Mouse (Mus musculus): ENCODE data around the gene Kif16b.
"Not testable (repeated sequence)": the region's sequence is repeated elsewhere in the genome, so short reads cannot be mapped to it uniquely, and the experiment has no call there.

Kif16b gene

DNA sequence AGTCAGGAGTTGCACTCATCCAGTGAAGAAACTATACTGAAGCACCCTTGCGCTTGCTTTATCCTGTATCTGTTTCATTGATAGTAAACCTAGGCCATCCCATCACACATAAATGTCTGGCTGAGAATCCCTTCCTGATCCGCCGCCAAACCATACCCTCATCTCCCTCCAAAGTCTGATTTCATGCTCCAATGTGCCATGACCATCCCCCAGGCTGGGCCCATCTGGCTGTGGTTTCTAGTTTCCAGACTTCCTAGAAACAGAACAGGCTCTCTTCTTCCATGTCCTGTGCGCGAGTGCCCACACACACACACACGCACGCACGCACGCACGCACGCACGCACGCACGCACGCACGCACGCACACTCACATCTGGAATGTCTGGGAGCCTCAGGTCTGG is 292.6 kb downstream of the Kif16b start:
- peak; percentile 54 for ATAC-seq (ENCODE audit: insufficient number of reproducible peaks, low FRiP score, low TSS enrichment)

- ATAC-seq (ENCODE audit: insufficient number of reproducible peaks, low FRiP score, low TSS enrichment): no peak
Measured at GRCm38 (mm10) chr2:142604762-142605161, 296.6 kb downstream of the Kif16b start.

DNA sequence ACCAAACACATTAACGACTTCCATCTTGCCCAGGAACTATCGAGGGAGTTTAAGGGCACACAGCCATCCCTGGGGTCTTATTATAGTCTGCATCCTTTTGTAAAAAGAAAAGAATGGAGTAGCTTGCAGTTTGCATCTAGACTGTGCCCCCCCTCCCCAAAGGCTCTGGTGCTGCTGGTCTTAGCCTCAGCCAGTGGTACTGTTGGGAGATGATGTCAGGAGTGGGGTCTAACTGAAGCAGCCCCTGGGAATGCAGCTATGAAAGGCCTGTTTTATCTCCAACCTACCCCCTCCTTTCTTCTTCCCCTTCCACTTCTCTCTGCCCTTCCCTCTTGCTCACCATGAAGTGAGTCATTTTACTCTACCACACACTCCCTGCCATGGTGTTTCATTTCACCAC is 298.1 kb downstream of the Kif16b start:
- ATAC-seq (ENCODE audit: insufficient number of reproducible peaks, low FRiP score, low TSS enrichment): no peak

GRCm38 (mm10) chr2:142599235-142599634 is 302.1 kb downstream of the Kif16b start:
- ATAC-seq (ENCODE audit: insufficient number of reproducible peaks, low FRiP score, low TSS enrichment): no peak

DNA sequence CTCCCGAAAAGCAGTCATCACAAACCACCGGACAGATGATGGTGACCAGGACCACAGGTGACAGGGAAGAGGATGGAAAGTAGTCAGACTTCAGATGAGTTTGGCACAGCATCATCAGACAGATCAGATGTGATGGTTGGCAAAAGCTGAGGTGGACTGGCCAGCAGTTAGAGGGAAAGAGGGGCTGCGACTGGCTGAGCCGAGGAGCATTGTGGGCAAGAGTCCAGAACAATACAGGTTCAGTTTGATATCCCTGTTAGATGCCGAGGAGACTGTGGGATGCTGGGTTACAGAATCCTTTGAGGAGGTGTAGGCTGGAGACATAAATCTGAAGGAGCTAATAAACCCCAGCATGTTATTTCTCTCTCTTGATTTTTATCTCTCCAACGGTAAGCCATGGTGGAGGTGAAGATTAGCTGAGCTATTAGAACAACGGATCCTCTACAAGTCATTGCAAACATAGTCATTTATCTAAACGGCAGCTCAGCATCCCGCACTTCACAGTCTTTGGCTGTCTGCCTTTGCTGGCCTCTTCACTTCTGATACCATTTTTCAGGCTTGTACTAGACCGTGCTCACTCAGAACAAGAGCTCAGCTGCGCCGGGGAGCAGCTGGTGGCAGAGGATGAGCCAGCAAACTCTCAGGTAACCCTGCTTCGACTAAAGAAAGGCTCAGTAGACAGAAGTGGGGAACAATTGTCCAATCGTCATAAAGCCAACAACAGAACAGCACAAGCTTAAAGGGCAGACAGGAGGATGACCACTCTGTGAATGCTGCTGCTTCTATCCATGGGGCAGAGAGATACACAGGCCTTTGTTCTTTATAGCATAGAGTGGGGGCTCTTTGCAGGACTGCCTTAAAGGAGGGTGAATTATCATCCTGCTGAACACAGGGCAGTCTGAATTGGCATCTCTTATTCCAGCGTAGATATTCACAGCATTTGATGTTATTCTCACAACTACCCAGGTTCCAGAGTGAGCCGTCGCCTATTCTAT is 304.9 kb downstream of the Kif16b start:
- ATAC-seq (ENCODE audit: insufficient number of reproducible peaks, low FRiP score, low TSS enrichment): peak; percentile 45; the same call in 1 of the 2 replicates

DNA sequence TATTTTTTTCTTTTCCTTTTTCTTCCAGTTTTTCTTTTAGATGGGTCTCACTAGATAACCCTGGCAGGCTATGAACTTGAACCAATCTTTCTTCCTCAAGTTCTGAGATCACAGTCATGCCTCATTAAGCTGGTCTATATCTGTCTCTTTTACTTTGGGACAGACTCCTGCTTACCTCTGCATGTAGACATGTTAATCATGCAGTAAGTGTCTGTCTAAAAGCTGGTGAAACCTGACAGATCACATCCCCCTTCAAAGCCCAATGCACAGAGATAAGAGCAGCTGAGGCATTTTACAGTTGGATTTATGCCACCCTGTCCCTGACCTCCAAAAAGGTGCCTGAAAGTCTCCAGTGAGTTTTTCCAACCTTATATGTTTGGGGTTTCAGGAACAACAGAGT is 310.4 kb downstream of the Kif16b start:
- no peak for ATAC-seq (ENCODE audit: insufficient number of reproducible peaks, low FRiP score, low TSS enrichment)

GRCm38 (mm10) chr2:142590284-142590724 is 311.0 kb downstream of the Kif16b start:
- ATAC-seq (ENCODE audit: insufficient number of reproducible peaks, low FRiP score, low TSS enrichment): no peak

DNA sequence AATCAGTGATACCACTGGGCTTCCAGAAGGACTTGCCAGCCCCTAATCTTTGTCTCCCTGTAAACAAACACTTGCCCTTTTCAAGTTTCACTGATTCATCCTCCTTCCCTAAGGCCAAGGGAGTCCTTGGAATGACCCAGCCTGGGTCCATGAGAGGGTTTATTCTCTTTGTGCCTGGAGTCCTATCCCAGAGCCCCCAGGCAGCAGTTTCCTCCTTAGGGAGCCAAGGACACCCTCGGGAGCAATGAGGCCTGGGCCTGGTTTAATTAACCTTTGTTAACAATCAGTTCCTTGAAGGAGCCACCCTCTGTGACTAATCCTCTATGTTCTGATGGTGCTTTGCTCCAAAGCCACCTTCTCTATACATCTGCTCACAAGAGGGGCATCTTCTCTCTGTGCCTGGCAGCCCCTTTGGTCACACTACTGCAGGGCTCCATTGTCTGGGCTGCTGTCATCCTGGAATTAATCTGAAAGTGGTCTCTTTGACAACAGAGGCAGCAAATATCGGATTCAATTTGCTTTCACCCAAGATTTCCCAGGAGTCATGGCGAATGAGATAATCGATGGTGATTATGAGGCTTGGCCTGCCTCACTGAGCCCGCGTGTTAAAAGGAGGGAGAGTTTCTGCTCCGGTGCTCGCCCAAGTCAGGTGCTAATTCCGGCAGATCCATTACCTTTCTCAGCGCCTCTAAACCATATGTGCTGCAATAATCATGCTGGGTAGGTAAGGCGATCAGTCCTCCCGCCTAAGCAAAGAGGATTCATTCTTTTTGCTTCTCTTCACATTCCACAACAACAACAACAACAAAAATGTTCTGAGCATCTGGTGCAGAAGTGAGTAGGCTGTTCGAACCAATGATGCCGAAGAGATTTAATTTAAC is 311.7 kb downstream of the Kif16b start:
- no peak for ATAC-seq (ENCODE audit: insufficient number of reproducible peaks, low FRiP score, low TSS enrichment)

DNA sequence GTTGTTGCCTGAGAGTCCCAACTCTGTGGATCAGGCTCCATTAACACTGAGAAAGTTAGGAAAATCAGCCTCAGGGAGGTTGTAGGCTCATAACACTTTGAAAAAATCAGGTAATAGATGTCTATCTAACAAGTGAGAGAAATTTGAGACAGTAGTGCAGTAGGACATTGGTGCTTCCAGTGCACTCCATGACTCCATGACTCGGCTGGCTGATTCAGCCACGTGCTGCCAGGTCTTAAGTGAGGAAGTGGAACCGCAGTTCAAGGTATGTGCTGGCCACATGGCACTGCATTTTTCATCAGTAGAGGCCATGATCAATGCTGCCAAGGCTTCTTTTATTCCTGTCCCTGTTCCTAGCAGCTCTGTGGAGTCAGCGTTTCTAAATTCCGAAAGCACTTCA is 315.5 kb downstream of the Kif16b start:
- ATAC-seq (ENCODE audit: insufficient number of reproducible peaks, low FRiP score, low TSS enrichment): no peak

- ATAC-seq (ENCODE audit: insufficient number of reproducible peaks, low FRiP score, low TSS enrichment): no peak
Measured at GRCm38 (mm10) chr2:142584851-142585737, 316.2 kb downstream of the Kif16b start.

- ATAC-seq (ENCODE audit: insufficient number of reproducible peaks, low FRiP score, low TSS enrichment): no peak
Measured at GRCm38 (mm10) chr2:142580449-142580848, 320.9 kb downstream of the Kif16b start.

GRCm38 (mm10) chr2:142577414-142577813 is 323.9 kb downstream of the Kif16b start:
- not testable (repeated sequence) for ATAC-seq (ENCODE audit: insufficient number of reproducible peaks, low FRiP score, low TSS enrichment)

- ATAC-seq (ENCODE audit: insufficient number of reproducible peaks, low FRiP score, low TSS enrichment): no peak
Measured at GRCm38 (mm10) chr2:142569771-142570170, 331.6 kb downstream of the Kif16b start.

Data from cerebellum, adult (tissue).